Mouse (Mus musculus) midbrain, embryonic 12.5 days (tissue): ENCODE results near the gene Myl10. TPM values are rescaled to one million over a fixed set of nuclear protein-coding genes. Genes with fewer than 3 reads are reported as not detected.
"Not testable (repeated sequence)": the region's sequence is repeated elsewhere in the genome, so short reads cannot be mapped to it uniquely, and the experiment has no call there.

Source experiments
- ATAC-seq: fragments of 200-750 bp; cut with Nextera tagmentation; 2 replicates; pipeline ENCODE4 v1.8.0; 2017; ENCODE audit warnings: low read depth, moderate TSS enrichment, moderate library complexity; ENCODE audit not compliant: low FRiP score
- H3K27ac ChIP-seq: fragments of 300-500 bp; sonication (generic); replicated peaks from 2 replicates; pipeline ENCODE4 v1.5.1; 2016; ENCODE audit warnings: mild to moderate bottlenecking
- H3K27me3 ChIP-seq: fragments of 300-500 bp; sonication (generic); 2 replicates; pipeline ENCODE4 v1.6.1; 2016; ENCODE audit warnings: mild to moderate bottlenecking
- H3K36me3 ChIP-seq: fragments of 300-500 bp; sonication (generic); 2 replicates; pipeline ENCODE4 v1.6.1; 2016
- H3K4me1 ChIP-seq: fragments of 300-500 bp; sonication (generic); 2 replicates; pipeline ENCODE4 v1.6.1; 2016
- H3K4me2 ChIP-seq: fragments of 300-500 bp; sonication (generic); replicated peaks from 2 replicates; pipeline ENCODE4 v1.6.1; 2016; ENCODE audit warnings: mild to moderate bottlenecking, moderate library complexity
- H3K4me3 ChIP-seq: fragments of 300-500 bp; sonication (generic); 2 replicates; pipeline ENCODE4 v1.5.1; 2016; ENCODE audit warnings: mild to moderate bottlenecking
- H3K9ac ChIP-seq: fragments of 300-500 bp; sonication (generic); replicated peaks from 2 replicates; pipeline ENCODE4 v1.6.1; 2016; ENCODE audit warnings: mild to moderate bottlenecking, moderate library complexity
- H3K9me3 ChIP-seq: fragments of 300-500 bp; sonication (generic); 2 replicates; pipeline ENCODE4 v1.6.1; 2016; ENCODE audit warnings: mild to moderate bottlenecking
- WGBS: fragments of 180-500 bp; shearing (Covaris S2); methylation state at CpG from one replicate; pipeline ENCODE4 v1.1.7; 2016; 5-methylcytosine and 5-hydroxymethylcytosine counted together
- polyA plus RNA-seq: library from polyadenylated mRNA; unstranded; fragments of >200 nt; fragmentation: Nextera tagmentation; extraction: Ambion mirVana; gene quantifications from 2 replicates; pipeline ENCODE4 v1.2.1, GENCODE M21; 2016

The Myl10 gene
- not detected in 2 replicates for polyA plus RNA-seq

- H3K9ac ChIP-seq: no peak within 1 kb of the TSS
- no peaks in the 10 kb centered on the region for H3K9me3 ChIP-seq
- H3K27me3 ChIP-seq: no peaks in the 10 kb centered on the region
- no peaks in the 10 kb centered on the region for H3K36me3 ChIP-seq
- no peak within 1 kb of the TSS for H3K4me2 ChIP-seq
- H3K27ac ChIP-seq: no peak within 1 kb of the TSS
- ATAC-seq: no peak
- no peaks in the 10 kb centered on the region for H3K4me1 ChIP-seq
- 89% methylated on average over 4 of the region's 4 CpGs for WGBS
- no peak within 1 kb of the TSS for H3K4me3 ChIP-seq
These were observed at the start of gene Myl10 for GRCm38 (mm10) chr5:136692784-136693183. Gene Myl10, plus strand, starts transcription at chr5:136693146.

- Histone ChIP-seq H3K36me3 (no peaks in the 10 kb centered on the region), H3K9me3 (no peaks in the 10 kb centered on the region), H3K9ac (no peak overlapping the region), H3K27ac (no peak overlapping the region), H3K4me2 (no peak overlapping the region), H3K4me1 (no peaks in the 10 kb centered on the region), H3K27me3 (no peaks in the 10 kb centered on the region), H3K4me3 (no peak overlapping the region)
- 90% methylated on average over 4 of the region's 4 CpGs for WGBS
- no peak for ATAC-seq
These were observed 46.1 kb upstream of the Myl10 start for GRCm38 (mm10) chr5:136646731-136647328.

DNA sequence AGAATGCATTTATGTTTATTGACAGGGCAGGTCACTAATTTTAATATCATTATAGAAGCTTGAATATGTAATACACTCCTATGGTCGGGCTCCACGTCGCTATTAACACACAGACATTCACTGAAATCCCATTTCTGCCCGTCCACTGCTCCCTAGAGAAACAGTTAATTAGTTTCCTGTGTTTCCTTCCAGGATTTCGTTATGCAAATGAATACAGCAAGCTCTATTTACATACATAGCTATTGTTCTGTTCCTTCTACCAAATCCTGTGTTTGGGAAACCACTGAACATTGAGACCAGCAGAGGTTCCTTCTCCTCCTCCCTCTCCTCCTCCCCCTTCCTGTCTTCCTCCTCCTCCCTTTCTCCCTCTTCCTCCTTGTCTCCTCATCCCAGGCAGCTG lies 43.9 kb upstream of the Myl10 start:
- no peak overlapping the region for H3K9ac ChIP-seq
- WGBS: 57% methylated on average over 5 of the region's 5 CpGs
- H3K4me3 ChIP-seq: no peak overlapping the region
- H3K9me3 ChIP-seq: no peaks in the 10 kb centered on the region
- H3K4me2 ChIP-seq: no peak overlapping the region
- ATAC-seq: no peak
- H3K36me3 ChIP-seq: no peaks in the 10 kb centered on the region
- H3K27me3 ChIP-seq: no peaks in the 10 kb centered on the region
- H3K4me1 ChIP-seq: no peaks in the 10 kb centered on the region
- no peak overlapping the region; the same call in 1 of the 2 replicates for H3K27ac ChIP-seq

DNA sequence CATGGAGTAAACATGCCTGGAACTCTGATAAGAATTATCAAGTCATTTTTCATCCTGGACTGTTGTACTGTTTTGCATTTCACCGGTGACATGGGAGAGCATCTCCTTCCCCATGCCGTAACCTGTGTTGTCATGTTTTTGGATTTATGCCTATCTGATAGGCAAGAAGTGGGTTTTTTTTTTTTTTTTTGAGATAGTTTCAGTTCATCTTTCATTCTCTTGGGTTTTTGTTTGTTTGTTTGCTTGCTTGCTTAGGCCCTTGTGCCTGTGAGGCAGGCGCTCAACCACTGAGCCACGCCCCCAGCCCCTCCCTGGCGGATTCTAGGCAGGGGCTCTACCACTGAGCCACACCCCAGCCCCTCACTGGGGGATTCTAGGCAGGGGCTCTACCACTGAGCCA lies 43.3 kb upstream of the Myl10 start:
- WGBS: 87% methylated on average over 5 of the region's 5 CpGs
- H3K27me3 ChIP-seq: no peaks in the 10 kb centered on the region
- no peak for ATAC-seq
- H3K4me1 ChIP-seq: no peaks in the 10 kb centered on the region
- H3K4me2 ChIP-seq: no peak overlapping the region
- H3K9ac ChIP-seq: no peak overlapping the region
- no peak overlapping the region; the same call in 1 of the 2 replicates for H3K27ac ChIP-seq
- H3K9me3 ChIP-seq: no peaks in the 10 kb centered on the region
- H3K36me3 ChIP-seq: no peaks in the 10 kb centered on the region
- H3K4me3 ChIP-seq: no peak overlapping the region

DNA sequence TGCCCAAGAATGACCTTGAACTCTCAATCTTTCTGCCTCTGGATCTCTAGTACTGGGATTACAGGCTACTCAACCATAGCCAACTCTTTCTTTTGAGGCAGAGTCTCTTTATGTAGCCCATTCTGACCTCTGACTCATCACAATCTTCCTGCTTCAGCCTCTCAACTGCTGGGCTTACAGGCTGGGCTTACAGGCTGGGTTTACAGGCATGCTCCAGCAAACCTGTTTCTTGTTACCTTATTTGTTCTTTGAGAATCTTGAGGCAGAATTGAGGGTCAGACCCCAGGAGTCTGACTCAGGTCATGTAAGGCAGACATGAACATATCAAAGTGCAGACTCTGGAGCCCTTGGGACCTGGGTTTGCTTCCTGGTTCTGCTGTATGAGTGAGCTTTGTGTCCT lies 38.5 kb upstream of the Myl10 start:
- Histone ChIP-seq H3K9me3 (no peaks in the 10 kb centered on the region), H3K36me3 (no peaks in the 10 kb centered on the region), H3K4me1 (no peaks in the 10 kb centered on the region), H3K4me2 (no peak overlapping the region), H3K27me3 (no peaks in the 10 kb centered on the region), H3K4me3 (no peak overlapping the region), H3K9ac (no peak overlapping the region), H3K27ac (no peak overlapping the region)
- ATAC-seq: no peak

DNA sequence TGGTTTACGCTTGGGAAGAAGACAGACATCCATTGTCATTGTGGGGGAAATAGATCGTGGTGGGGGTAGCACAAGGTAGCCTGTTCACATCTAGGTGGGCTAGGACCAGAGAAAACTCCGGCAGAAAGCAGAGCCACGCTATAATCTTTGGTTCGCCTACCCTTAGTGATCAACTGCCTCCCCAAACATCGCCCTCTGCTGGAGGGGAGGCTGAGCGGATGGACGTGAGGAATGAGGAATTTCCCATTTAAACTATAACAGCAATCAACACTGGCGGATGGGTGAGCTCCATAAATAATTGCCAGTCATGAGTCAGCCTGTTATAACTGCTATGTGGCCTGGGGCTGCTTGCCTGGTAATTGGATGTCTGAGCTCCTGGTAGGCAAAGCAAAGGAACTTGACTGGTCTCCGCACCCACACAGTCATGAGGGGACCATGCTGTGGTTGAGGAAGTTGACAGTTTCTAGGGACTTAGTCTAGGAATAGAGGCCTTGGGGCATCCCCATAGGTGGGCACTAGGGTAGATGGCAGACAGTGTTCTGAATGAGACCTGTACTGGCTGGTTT lies 36.0 kb upstream of the Myl10 start:
- Histone ChIP-seq H3K36me3 (no peaks in the 10 kb centered on the region), H3K9ac (no peak overlapping the region), H3K4me3 (no peak overlapping the region), H3K27ac (no peak overlapping the region), H3K4me2 (no peak overlapping the region), H3K4me1 (no peaks in the 10 kb centered on the region), H3K9me3 (no peaks in the 10 kb centered on the region), H3K27me3 (no peaks in the 10 kb centered on the region)
- no peak for ATAC-seq
- WGBS: 82% methylated on average over 10 of the region's 10 CpGs

DNA sequence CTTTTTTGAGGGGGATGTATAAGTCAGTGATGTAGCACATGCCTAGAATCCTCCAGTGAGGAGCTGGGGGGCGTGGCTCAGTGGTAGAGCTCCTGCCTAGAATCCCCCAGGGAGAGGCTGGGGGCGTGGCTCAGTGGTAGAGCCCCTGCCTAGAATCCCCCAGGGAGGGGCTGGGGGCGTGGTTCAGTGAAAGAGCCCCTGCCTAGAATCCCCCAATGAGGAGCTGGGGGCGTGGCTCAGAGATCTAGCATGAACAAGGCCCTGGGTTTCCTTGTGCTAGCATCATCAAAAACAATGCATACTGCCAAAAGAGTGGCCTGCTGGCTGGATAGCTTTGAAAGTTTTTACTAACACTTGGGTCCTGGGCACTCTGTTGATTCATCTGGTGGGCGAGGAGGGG lies 32.2 kb upstream of the Myl10 start:
- H3K9me3 ChIP-seq, H3K4me1 ChIP-seq, H3K4me3 ChIP-seq, ATAC-seq, H3K4me2 ChIP-seq, H3K9ac ChIP-seq, H3K36me3 ChIP-seq, H3K27ac ChIP-seq: not testable (repeated sequence)
- 78% methylated on average over 5 of the region's 5 CpGs for WGBS
- H3K27me3 ChIP-seq: peaks cover 11% of the 10 kb centered on the region; the same call in 1 of the 2 replicates

- H3K27ac ChIP-seq: no peak overlapping the region
- WGBS: 81% methylated on average over 10 of the region's 10 CpGs
- no peak for ATAC-seq
- no peak overlapping the region for H3K4me2 ChIP-seq
- H3K36me3 ChIP-seq: no peaks in the 10 kb centered on the region
- H3K27me3 ChIP-seq: peaks cover 12% of the 10 kb centered on the region; the same call in 1 of the 2 replicates
- H3K9me3 ChIP-seq: no peaks in the 10 kb centered on the region
- H3K4me3 ChIP-seq: no peak overlapping the region
- no peaks in the 10 kb centered on the region for H3K4me1 ChIP-seq
- no peak overlapping the region for H3K9ac ChIP-seq
These were observed 30.7 kb upstream of the Myl10 start for GRCm38 (mm10) chr5:136662281-136662680.

DNA sequence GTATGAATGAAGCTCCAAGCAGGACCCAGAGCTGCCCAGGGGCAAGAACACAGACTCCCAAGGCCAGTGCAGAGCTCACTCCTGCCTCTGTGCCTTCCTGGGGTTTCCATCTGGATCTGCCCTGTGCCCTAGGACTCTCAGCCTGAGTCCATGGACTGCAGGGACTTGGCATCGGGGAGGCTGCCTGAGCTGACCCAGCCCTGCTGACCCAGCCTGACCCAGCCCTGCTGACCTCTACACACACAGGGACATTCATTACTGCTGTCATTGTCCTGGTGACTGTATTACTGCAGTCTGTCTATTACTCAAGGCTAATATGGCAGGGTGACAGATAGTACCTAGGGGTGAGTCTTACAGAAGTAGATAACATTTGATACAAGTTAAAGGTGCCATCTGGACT lies 30.1 kb upstream of the Myl10 start:
- no peaks in the 10 kb centered on the region for H3K36me3 ChIP-seq
- no peaks in the 10 kb centered on the region for H3K9me3 ChIP-seq
- peaks cover 12% of the 10 kb centered on the region; the same call in 1 of the 2 replicates for H3K27me3 ChIP-seq
- no peak overlapping the region for H3K4me3 ChIP-seq
- WGBS: 50% methylated on average over 1 of the region's 1 CpGs
- ATAC-seq: no peak
- no peaks in the 10 kb centered on the region for H3K4me1 ChIP-seq
- no peak overlapping the region for H3K9ac ChIP-seq
- H3K27ac ChIP-seq: no peak overlapping the region
- H3K4me2 ChIP-seq: no peak overlapping the region

DNA sequence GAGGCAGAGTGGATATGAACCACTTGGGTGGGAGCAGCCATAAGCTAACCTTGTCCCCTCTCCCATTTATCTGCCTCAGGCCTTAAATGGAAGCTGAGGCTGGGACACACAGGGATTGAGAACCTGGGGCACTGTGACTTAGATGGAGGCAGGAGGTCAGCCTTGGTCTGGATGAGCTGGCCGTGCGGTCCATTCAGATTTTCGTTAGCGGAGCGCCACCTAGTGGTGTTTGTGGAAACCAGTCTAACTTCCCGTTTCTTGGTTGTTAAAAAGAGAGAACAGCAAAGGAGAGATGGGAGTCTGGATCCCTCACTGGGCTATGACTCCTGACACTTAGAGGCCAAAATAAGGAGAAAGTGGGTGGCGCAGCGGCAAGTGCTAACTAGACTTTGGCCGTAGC lies 28.4 kb upstream of the Myl10 start:
- H3K27ac ChIP-seq: no peak overlapping the region
- H3K4me3 ChIP-seq: no peak overlapping the region
- ATAC-seq: no peak; the same call in 1 of the 2 replicates
- H3K4me1 ChIP-seq: no peaks in the 10 kb centered on the region
- no peak overlapping the region for H3K9ac ChIP-seq
- H3K27me3 ChIP-seq: peaks cover 12% of the 10 kb centered on the region; the same call in 1 of the 2 replicates
- no peaks in the 10 kb centered on the region for H3K9me3 ChIP-seq
- WGBS: 7% methylated on average over 9 of the region's 9 CpGs
- H3K4me2 ChIP-seq: no peak overlapping the region
- H3K36me3 ChIP-seq: no peaks in the 10 kb centered on the region

DNA sequence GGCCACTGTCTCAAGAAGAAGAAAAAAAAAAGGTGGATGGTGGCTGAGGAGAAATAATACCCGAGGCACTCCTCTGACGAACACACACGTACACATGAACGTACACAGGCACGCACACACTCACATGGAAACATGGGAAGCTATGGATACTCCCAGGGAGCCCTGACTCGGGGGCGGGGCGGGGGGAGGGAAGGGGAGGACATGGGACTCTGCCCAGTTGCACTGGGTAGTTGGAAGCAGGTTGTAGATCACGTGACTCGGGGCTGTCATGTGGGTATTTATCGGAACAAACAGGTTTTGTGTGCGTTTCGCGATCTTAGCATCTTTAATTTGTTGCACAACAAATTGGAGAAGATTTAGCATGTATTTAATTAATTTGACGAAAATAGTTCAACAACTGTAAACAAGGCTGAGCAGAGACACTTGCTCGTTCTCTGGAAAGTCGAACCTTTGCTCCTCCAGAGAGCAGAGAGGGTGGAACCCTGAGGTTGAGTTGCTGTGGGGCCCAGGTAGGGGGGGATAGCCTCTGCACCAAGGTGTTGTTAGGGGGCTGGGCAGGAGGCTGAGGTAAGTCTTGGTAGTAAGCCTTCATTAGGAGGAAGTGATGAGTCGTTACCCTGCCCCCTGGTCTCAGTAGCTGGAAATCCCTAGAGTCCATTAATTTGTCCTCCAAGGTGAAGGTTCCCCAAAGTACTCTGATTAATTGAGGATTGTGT lies 16.5 kb upstream of the Myl10 start:
- Histone ChIP-seq H3K9me3 (no peaks in the 10 kb centered on the region), H3K27me3 (no peaks in the 10 kb centered on the region), H3K9ac (no peak overlapping the region), H3K4me2 (no peak overlapping the region), H3K4me3 (no peak overlapping the region), H3K4me1 (no peaks in the 10 kb centered on the region), H3K27ac (no peak overlapping the region), H3K36me3 (no peaks in the 10 kb centered on the region)
- 93% methylated on average over 18 of the region's 18 CpGs for WGBS
- no peak for ATAC-seq

GRCm38 (mm10) chr5:136678840-136679348 lies 14.1 kb upstream of the Myl10 start:
- ATAC-seq: no peak
- Histone ChIP-seq H3K9ac (no peak overlapping the region), H3K27me3 (no peaks in the 10 kb centered on the region), H3K9me3 (no peaks in the 10 kb centered on the region), H3K27ac (no peak overlapping the region), H3K4me2 (no peak overlapping the region), H3K4me3 (no peak overlapping the region), H3K4me1 (no peaks in the 10 kb centered on the region), H3K36me3 (no peaks in the 10 kb centered on the region)
- WGBS: 75% methylated on average over 6 of the region's 6 CpGs
